Mouse (Mus musculus) megakaryocyte, adult 5-6 weeks (primary cell): ENCODE measurements around the gene Ptdss2. TPM values are rescaled to one million over a fixed set of nuclear protein-coding genes. Genes with fewer than 3 reads are reported as not detected.

ENCODE experiments used
- ATAC-seq: 2 replicates; pipeline ENCODE4 v1.8.0; 2016; ENCODE audit warnings: mild to moderate bottlenecking, inconsistent platforms; ENCODE audit not compliant: poor library complexity, severe bottlenecking
- total RNA-seq, 2 experiments: library from RNA; stranded (forward) in 1 of 2; stranded (reverse) in 1 of 2; fragments of 153-499, 151-499 nt in 1 of 2; fragments of 221-1000, 200-1000 nt in 1 of 2; gene quantifications; 2 replicates each; pipeline versions ENCODE4 v1.2.3 to v1.2.4; 2015 to 2017

The Ptdss2 gene
- total RNA-seq, 2 experiments from 2014 or later, result 2.6 to 10.2 TPM

DNA sequence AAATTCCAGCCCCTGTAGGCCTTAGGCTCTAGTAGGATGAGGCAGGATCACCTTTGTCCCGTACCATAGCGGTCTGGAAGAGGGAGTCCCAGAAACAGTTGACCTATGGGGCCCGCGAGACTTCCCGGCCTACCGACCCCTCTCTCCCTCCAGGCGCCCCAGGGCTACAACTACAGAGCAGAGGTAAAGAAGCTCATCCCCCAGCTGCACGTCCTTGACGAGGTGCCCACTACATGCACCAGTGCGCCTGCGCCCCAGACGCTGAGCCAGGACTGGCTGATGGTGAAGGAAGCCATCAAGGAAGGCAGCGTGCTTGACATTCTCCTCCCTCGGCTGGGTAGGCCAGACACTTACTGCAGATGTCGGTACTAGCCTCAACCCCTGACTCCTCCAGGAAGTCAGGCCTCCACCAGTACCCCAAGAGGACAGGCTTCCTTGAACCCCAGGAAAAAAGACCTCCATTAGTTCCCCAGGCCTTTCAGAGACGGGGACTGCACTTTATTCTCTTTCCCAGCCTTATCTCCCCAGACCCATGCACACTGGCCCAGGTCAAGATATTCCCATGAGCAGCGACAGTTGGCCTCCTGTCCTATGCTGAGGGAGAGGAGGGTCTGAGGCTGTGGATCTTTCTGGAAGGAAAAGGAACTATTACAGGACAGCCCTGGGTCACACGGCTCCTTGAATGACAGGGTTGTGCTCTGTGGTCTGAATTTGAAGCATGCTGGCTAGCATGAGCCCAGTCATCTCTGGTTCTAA lies 84.2 kb downstream of the Ptdss2 start:
- no peak for ATAC-seq

Other genes starting within 250 kb of the Ptdss2 start
- 87.5 and 89.5 TPM in 2 replicates for gene Psmd13, start 240.4 kb upstream of the Ptdss2 start, total RNA-seq (2015)
- 165 and 167 TPM in 2 replicates for gene Psmd13, start 240.4 kb upstream of the Ptdss2 start, total RNA-seq (2017)
- gene Sirt3, start 240.1 kb upstream of the Ptdss2 start, total RNA-seq (2015), result 7.9 and 9.1 TPM in 2 replicates
- 6.7 and 9.5 TPM in 2 replicates for gene Sirt3, start 240.1 kb upstream of the Ptdss2 start, total RNA-seq (2017)
- not detected in 2 replicates for gene Cox8b, start 221.9 kb upstream of the Ptdss2 start, total RNA-seq (2015)
- gene Cox8b, start 221.9 kb upstream of the Ptdss2 start, total RNA-seq (2017), result not detected in 2 replicates
- not detected in 2 replicates for gene Nlrp6, start 201.5 kb upstream of the Ptdss2 start, total RNA-seq (2015)
- not detected in 2 replicates for gene Nlrp6, start 201.5 kb upstream of the Ptdss2 start, total RNA-seq (2017)
- gene Pgghg, start 181.0 kb upstream of the Ptdss2 start, total RNA-seq (2015), result 8.7 and 9.3 TPM in 2 replicates
- 7.8 and 10.2 TPM in 2 replicates for gene Pgghg, start 181.0 kb upstream of the Ptdss2 start, total RNA-seq (2017)
- 0.78 and 2.3 TPM in 2 replicates for gene Ifitm5, start 172.1 kb upstream of the Ptdss2 start, total RNA-seq (2015)
- gene Ifitm5, start 172.1 kb upstream of the Ptdss2 start, total RNA-seq (2017), result 1.3 TPM in 1 of 2 replicates, not detected in the other
- not detected in 2 replicates for gene Gm45717, start 166.4 kb upstream of the Ptdss2 start, total RNA-seq (2015)
- gene Gm45717, start 166.4 kb upstream of the Ptdss2 start, total RNA-seq (2017), result 0.88 TPM in 1 of 2 replicates, not detected in the other
- gene Ifitm2, start 166.4 kb upstream of the Ptdss2 start, total RNA-seq (2015), result 773 and 813 TPM in 2 replicates
- gene Ifitm2, start 166.4 kb upstream of the Ptdss2 start, total RNA-seq (2017), result 401 and 447 TPM in 2 replicates
- 110 and 111 TPM in 2 replicates for gene Ifitm1, start 155.2 kb upstream of the Ptdss2 start, total RNA-seq (2015)
- gene Ifitm1, start 155.2 kb upstream of the Ptdss2 start, total RNA-seq (2017), result 48.4 and 56.3 TPM in 2 replicates
- gene Ifitm3, start 111.6 kb upstream of the Ptdss2 start, total RNA-seq (2015), result 2,002 and 2,201 TPM in 2 replicates
- gene Ifitm3, start 111.6 kb upstream of the Ptdss2 start, total RNA-seq (2017), result 715 and 839 TPM in 2 replicates
- gene Ifitm6, start 104.5 kb upstream of the Ptdss2 start, total RNA-seq (2015), result 1,773 and 2,031 TPM in 2 replicates
- 1,518 and 1,657 TPM in 2 replicates for gene Ifitm6, start 104.5 kb upstream of the Ptdss2 start, total RNA-seq (2017)
- gene Gm17387, start 93.3 kb upstream of the Ptdss2 start, total RNA-seq (2015), result not detected in 2 replicates
- not detected in 2 replicates for gene Gm17387, start 93.3 kb upstream of the Ptdss2 start, total RNA-seq (2017)
- 1.5 and 3.0 TPM in 2 replicates for gene B4galnt4, start 61.3 kb upstream of the Ptdss2 start, total RNA-seq (2015)
- 1.7 and 2.5 TPM in 2 replicates for gene B4galnt4, start 61.3 kb upstream of the Ptdss2 start, total RNA-seq (2017)
- gene Pkp3, start 44.2 kb upstream of the Ptdss2 start, total RNA-seq (2015), result 6.7 and 9.7 TPM in 2 replicates
- gene Pkp3, start 44.2 kb upstream of the Ptdss2 start, total RNA-seq (2017), result 3.8 and 6.1 TPM in 2 replicates
- gene Sigirr, start 21.8 kb upstream of the Ptdss2 start, total RNA-seq (2015), result 7.5 and 9.3 TPM in 2 replicates
- gene Sigirr, start 21.8 kb upstream of the Ptdss2 start, total RNA-seq (2017), result 7.7 and 8.2 TPM in 2 replicates
- gene Ano9, start 4.6 kb upstream of the Ptdss2 start, total RNA-seq (2015), result not detected in 2 replicates
- gene Ano9, start 4.6 kb upstream of the Ptdss2 start, total RNA-seq (2017), result not detected in 2 replicates
- 70.5 and 86.8 TPM in 2 replicates for gene Rnh1, start 50.5 kb downstream of the Ptdss2 start, total RNA-seq (2015)
- 74.2 and 94.3 TPM in 2 replicates for gene Rnh1, start 50.5 kb downstream of the Ptdss2 start, total RNA-seq (2017)
- gene Hras, start 71.6 kb downstream of the Ptdss2 start, total RNA-seq (2015), result 29.0 and 40.0 TPM in 2 replicates
- gene Hras, start 71.6 kb downstream of the Ptdss2 start, total RNA-seq (2017), result 20.7 and 27.1 TPM in 2 replicates
- gene Lrrc56, start 71.8 kb downstream of the Ptdss2 start, total RNA-seq (2015), result 2.1 and 2.2 TPM in 2 replicates
- 1.3 and 4.3 TPM in 2 replicates for gene Lrrc56, start 71.8 kb downstream of the Ptdss2 start, total RNA-seq (2017)
- gene Lmntd2, start 91.7 kb downstream of the Ptdss2 start, total RNA-seq (2015), result 0.36 TPM in 1 of 2 replicates, not detected in the other
- 0.04 TPM in 1 of 2 replicates, not detected in the other for gene Lmntd2, start 91.7 kb downstream of the Ptdss2 start, total RNA-seq (2017)
- gene Rassf7, start 93.5 kb downstream of the Ptdss2 start, total RNA-seq (2015), result 3.9 and 4.1 TPM in 2 replicates
- gene Rassf7, start 93.5 kb downstream of the Ptdss2 start, total RNA-seq (2017), result 2.2 and 4.1 TPM in 2 replicates
- gene Phrf1, start 106.4 kb downstream of the Ptdss2 start, total RNA-seq (2015), result 42.8 and 48.9 TPM in 2 replicates
- gene Phrf1, start 106.4 kb downstream of the Ptdss2 start, total RNA-seq (2017), result 48.7 and 63.5 TPM in 2 replicates
- 42.6 and 50.5 TPM in 2 replicates for gene Irf7, start 144.1 kb downstream of the Ptdss2 start, total RNA-seq (2015)
- 60.6 and 65.6 TPM in 2 replicates for gene Irf7, start 144.1 kb downstream of the Ptdss2 start, total RNA-seq (2017)
- not detected in 2 replicates for gene Cdhr5, start 154.4 kb downstream of the Ptdss2 start, total RNA-seq (2015)
- gene Cdhr5, start 154.4 kb downstream of the Ptdss2 start, total RNA-seq (2017), result not detected in 2 replicates
- gene Sct, start 156.8 kb downstream of the Ptdss2 start, total RNA-seq (2015), result not detected in 2 replicates
- gene Sct, start 156.8 kb downstream of the Ptdss2 start, total RNA-seq (2017), result not detected in 2 replicates
- gene Drd4, start 169.6 kb downstream of the Ptdss2 start, total RNA-seq (2015), result not detected in 2 replicates
- not detected in 2 replicates for gene Drd4, start 169.6 kb downstream of the Ptdss2 start, total RNA-seq (2017)
- gene Deaf1, start 205.3 kb downstream of the Ptdss2 start, total RNA-seq (2015), result 36.1 and 36.5 TPM in 2 replicates
- gene Deaf1, start 205.3 kb downstream of the Ptdss2 start, total RNA-seq (2017), result 11.4 and 14.6 TPM in 2 replicates
- gene Tmem80, start 205.4 kb downstream of the Ptdss2 start, total RNA-seq (2015), result 11.8 and 12.0 TPM in 2 replicates
- gene Tmem80, start 205.4 kb downstream of the Ptdss2 start, total RNA-seq (2017), result 6.0 and 8.7 TPM in 2 replicates
- not detected in 2 replicates for gene Eps8l2, start 216.5 kb downstream of the Ptdss2 start, total RNA-seq (2015)
- not detected in 2 replicates for gene Eps8l2, start 216.5 kb downstream of the Ptdss2 start, total RNA-seq (2017)